Mouse (Mus musculus) cerebellum, postnatal 10 days (tissue): ENCODE data around the gene Glul.

ENCODE experiments used
- DNase-seq, 2 experiments: peaks; one replicate each; pipeline ENCODE4 v3.0.0; 2021; ENCODE audit warnings: mixed read lengths in 2 of 2

Gene Glul

DNA sequence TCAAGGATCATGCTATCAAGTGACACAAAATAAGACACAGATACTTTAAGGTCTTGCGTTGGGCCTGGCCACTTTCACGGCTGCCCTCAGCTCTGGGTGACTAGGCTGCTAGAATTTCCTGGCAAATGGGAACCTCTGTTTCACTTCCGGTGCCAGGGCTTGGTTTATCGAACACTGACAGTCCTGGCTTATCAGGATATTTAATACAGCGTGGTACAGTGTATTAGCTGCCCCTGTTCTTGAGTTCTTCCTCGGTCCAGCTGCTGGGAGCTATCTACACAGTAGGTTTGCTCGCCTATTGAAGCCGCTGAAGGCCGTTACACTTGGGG, 10.2 kb downstream of the Glul start:
- DNase-seq: no peak

DNA sequence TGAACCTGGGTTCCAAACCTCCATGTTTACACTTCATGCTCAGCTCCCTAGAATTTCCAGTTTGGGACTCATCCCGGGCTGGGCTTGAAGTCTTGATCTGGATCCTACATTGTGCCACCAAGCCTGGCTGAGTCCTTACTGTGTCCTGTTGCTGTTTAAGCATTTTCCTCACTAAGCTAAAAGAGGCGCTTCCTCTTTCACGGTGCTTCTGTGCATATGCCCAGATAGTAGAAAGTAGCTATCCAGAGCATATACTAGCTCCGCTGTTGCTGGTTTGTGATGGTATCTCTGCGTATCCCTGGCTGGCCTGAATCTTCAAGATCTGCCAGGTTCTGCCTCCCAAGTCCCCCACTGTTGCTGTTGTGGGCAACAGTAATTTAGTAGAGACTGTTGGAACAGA, 10.7 kb downstream of the Glul start:
- no peak for DNase-seq

DNA sequence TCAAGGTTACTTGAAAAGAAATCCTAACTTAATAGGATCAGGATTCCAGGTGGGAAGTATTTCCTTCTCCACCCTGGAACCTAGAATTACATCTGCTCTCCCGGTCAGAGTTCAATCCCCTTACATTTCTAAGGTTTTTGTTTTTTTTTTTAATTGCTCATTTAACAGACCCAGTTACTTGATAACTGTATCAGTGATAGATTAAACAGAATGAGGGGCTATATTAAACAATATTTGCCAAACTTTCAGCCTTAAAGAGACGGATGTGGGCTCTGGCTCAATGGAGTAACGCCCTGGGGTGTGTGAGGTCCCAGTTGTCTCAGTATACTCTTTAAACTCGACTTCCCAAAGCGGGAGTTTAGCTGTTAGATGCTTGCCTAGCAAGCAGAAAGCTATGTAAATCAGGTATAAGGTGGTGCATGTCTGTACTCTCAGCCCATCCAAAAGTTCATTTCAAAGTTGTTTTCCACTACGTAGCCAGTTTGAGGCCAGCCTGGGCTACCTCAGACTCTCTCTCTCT, 11.6 kb downstream of the Glul start:
- no peak for DNase-seq

DNA sequence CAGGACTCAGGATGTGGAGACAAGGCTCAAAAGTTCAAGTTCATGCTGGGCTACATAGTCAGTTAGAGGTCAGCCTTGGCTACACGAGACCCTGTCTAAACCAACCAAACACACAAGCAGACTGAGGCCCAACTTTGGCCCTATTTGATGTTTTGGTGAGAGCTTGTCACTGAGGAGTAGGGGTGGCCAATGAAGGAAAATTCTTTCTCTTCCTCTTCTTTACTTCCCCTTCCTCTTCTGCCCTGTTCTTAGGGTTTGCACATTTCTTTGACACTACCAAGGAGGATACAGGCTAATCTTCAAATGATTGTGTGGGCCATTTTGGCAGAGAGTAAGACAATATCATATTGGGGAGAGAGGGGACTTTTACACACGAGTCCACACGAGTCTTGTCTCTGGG, 14.1 kb downstream of the Glul start:
- no peak for DNase-seq

DNA sequence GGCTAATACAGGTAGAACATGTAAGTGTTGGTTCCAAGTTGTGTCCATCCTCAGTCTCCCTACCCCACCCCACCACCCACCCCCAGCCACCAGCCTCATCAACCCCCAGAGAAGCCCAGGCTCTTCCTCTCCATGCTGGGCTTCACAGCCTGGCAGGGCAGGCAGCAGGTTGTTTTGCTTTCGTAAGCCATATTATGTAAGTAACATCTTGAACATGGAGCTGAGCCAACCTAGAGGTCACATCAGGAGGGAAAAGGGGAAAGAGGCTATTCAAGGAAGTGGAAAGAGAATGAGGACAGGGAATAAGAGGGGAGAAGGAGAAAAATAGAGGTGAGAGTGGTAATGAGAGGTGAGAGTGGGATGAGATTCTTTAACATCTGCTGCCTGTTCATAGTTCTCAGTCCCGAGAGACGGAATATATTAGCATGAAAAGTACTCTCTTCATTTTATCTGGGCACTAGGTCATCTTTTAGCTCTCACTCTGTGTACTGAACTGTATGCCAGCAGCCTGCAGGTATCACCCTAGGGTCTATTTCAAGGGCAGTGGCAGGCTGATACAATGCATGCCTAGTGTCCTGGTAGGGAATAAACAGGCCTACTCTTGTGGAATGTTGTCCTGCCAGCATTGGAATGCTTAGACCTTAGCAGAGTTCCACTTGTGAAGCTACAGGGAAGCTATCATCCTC, 18.9 kb downstream of the Glul start:
- DNase-seq: no peak

DNA sequence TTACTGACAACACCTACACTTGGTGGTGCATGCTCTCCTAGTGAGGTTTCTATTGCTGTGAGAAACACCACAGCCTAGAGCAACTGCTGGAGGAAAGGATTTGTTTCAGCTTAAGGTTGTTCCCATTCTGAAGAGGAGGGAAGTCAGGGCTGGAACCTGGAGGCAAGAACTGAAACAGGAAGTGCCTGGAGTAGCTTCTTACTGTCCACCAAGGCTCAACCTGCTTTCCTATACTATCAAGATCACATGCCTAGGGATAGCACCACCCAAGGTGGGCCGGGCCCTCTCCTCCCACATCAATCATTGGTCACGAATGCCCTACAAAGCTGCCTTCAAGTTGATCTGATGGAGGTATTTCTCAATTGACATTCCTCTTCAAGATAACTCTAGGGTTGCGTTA, 21.9 kb downstream of the Glul start:
- DNase-seq: no peak

DNA sequence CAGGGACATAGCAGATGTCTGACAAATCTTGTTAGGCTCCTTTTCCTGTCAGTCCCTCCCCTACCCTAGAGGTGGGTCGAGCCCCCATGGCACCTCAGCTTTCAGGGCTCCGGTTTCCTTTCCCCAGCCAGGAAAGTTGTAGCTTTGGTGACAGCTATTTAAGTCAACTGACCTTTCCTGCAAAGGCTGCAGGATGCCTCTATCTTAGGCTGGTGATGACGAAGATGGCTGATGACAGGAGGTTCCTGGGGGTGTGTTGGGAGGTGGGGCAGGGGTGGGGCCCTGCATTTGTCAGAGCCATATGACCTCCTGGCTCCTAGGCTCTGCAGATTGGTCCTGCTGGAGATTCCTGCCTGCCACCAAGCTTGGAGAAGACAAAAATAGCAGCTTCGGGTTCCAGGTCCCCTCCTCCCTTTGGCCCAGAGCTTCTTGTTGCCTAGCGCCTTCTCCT, 22.9 kb downstream of the Glul start:
- DNase-seq: peak; percentile 24 to 40

DNA sequence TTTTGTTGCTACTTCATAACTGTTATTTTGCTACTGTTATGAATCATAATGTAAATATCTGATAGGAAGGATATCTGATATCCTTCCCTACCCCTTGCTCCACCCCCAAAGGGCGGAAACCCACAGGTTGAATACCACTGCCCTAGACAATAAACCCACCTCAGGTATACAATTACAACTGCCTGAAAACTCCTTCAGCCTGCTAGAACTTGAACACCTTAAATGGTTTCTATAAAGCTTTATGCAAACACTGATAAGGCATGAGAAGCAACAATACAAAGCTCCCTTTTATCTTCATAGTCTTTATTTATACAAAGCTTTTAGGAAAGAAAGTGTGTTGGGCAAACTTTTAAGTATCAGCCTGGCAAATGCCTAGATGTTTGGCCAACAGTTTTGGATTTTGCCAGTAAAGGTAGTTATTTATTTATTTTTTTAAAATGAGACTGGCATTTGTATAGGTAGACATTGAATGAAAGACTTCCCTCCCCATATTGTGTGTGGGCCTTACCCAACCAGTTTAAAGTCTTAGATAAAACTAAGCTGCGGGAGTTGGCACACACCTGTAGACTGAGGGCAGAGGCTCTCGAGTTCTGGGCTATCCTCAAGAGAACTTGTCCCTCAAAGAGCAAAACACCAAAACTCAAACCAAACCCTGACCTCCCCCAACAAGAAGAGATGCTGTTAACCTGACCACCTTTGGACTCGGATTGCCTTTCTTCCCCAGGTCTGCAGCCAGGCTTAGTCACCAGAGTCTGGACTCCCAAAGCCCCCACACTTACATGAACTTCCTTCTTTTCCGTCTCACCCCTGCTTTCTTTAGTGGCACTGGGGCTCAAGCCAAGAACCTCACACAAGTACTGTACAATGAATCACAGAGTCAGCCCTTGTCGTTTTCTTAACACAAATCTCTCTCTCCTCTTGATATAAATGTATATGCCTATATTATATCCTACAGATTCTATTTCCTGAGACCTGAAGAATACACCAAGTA, 24.9 kb downstream of the Glul start:
- no peak for DNase-seq

DNA sequence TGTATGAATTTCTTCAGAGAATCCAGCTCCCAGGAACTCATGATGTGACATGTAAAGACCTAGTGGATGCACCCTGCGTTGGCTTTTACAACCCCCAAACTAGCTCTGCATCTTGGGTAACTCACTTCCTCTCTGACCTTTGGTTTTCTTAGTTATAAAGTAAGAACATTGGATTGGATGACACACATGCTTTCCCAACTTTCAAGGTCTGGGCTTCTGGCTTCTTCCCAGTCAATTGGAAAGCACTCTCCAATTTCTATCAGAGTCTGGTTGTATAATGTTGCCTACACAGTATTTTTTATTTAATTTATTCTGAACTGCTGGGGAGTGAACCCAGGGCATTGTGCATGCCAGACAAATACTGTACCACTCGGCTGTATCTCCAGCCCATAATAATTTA, 30.7 kb downstream of the Glul start:
- no peak for DNase-seq

DNA sequence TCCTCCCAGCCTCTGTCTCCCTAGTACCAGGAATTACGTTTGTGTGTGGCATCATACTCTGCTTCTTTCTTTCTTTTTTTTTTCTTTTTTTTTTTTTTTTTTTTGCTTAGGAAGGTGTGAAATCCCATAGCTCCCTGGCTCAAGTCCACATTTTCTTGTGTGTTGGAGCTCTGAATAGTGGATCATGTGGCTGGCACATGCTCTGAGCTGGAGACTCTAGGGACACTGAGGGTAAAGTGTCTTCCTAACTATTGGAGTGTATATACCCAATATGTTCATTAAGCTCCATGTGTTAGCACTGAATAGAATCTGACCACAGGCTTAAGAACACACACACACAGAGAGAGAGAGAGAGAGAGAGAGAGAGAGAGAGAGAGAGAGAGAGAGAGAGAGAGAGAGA, 34.0 kb downstream of the Glul start:
- DNase-seq: peak in 1 of 2 experiments; percentile 13

DNA sequence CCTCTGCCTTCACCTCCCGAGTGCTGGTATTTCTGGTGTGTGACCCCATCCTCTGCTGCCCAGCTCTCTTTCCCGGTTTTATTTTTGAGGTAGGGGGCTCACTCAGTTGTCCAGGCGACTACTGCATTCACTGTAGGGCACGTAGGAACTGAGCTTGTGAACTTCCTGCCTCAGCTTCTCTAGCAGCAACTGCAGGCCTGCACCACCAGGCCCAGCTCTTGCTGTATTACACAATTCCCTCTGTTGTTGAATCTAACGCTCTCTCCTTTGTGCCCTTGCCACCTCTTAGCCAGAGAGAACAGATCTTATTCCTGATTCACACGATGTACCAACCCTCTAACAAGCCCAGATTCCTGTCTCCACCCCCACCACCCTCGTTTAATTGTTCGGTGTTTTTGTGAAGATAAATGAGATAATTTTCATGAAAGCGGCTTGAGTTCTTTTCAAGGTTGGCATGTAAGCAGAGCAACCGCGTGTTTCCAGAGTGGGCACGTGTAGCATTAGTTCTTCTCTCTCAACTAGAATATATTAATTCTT, 36.2 kb downstream of the Glul start:
- DNase-seq: no peak

DNA sequence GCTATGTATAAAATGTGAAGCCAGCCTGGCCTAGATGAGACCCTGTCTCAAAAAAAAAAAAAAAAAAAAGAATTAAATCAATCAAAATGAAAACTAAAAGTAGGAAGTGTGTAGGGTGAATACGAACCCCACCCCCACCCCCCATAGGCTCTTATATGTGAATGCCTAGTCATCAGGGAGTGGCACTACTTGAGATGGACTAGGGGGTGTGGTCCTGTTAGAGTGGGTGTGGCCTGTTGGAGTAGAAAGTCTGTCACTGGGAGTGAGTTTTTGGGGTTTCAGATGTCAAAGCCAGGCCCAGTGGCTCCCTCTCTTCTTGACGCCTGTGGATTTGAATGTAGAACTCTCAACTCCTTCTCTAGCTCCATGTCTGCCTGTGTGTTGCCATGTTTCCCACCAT, 37.3 kb downstream of the Glul start:
- no peak for DNase-seq

DNA sequence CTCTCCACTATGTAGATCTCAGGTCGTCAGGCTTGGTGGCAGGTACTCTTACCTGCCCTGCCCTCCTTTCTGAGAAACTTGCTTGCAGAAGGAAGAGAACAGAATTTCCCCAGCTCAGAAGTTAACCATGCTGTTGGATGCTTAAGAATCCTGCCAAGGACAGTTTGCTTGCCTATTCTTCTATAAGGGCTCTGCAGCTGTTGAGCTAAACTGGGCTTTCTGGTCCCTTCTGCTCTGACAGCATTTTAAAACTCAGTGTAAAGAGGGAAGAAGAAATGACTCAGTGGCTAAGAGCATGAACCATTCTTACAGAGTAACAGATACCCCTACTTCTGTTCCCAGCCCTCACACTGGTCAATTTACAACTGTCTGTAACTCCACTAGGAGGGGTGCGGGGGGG, 41.2 kb downstream of the Glul start:
- DNase-seq: no peak

DNA sequence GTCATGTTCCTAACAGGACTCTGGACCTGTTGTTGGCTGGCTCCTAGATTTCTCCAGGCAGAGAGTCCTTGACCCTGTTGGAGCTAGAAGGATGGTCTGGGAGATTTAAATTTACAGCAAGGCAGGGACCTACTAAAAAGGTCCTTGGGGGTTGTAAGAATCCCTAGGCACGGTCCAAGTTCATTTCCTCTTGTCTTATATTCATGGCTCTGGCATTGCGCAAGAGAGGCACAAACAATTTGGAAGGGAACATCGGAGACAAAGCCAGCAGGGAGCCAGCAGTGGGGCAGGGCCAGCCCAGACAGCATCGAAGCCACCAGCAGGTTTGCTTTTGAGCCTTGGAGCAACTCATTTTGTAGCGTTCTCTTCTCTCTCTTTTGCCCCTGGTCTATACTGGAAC, 45.4 kb downstream of the Glul start:
- no peak for DNase-seq

DNA sequence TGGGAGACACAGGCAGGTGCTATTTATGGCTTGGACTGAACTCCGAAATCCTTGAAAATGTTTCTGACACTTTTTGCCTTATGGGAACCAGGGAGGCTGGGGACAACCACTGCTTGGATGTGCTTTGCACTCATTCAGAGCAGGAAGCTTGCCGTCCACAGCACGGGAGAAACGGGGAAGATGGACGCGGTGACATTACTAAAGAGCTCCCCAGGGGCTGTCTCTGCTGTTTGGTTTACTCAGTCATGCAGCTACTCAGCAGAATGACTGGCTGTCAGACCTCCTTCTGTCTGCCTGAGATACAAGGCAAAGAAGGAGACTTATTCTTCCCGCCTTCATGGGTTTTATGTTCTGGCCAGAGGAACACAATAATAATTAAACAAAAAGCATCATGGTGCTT, 47.2 kb downstream of the Glul start:
- DNase-seq: no peak

DNA sequence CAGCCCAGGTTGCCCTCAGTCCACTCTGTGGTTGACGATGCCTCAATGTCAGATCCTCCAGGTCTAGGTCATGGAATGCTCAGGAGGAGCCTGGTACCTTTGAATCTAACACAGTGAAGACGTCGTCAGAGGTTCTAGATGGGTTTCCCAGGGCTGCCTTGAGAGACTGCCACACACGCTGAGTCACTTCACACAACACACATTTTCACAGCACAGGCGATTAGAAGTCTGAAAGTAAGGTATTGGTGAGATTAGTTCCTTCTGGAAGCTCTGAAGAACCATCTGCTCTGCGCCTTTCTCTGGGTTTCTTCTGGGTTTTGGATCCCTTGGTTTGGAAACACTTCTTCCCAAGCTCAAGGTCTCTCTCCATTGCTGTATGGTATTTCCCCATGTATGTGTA, 48.1 kb downstream of the Glul start:
- no peak for DNase-seq

DNA sequence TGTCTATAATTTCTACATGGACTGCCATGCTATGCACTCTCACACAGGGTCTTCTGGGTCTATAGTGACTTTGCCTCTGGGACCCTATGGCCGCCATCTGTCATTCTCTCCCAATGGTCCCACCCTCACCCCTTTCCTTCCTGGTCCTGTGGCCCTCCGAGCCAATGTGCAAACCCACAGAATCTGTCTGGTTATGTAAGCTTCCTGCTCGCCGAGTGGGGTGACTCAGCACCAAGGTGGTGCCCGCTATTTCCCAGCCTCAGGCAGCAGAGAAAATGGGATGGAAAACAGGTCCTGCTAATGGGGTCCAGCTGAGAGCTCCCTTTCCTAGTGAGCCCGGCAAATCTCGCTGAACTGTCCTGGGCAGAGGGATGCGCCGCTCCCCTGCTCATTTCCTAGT, 53.5 kb downstream of the Glul start:
- no peak for DNase-seq

DNA sequence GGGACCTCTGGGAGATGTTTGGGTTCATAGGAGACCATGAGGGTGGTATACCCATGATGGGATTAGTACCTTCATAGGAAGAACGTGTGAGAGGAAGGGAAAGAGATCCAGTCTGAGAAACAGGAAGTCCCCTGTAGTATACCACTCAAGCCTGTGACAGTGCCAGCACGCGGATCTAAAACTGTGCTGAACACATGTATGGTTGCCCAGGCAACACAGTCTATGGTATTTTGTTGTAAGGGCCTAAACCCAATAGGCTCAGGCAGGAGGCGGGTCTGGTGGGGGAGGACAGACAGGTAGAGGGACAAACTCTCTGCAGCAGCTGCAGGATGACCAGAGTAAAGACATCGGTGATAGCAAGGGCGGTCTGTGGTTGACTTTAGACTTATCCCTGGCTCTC, 54.1 kb downstream of the Glul start:
- DNase-seq: no peak

DNA sequence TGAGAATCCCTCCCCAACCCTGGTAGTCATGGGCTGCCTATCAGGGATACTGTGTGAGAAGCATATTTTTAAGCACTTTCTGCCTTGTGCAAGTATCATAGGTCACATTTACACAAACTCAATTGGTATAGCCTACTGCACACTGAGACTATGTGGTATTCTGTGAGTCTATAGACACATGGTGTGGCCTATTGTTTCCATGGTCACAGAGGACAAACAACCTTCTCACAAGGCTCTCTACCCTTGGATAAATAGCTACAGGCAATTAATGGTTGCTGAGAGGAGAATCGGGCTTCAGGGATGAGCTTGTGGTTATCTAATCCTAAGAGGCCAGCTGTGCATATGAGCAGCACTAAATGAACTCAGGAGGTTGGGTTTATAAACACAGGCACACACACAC, 58.1 kb downstream of the Glul start:
- no peak for DNase-seq
